Mouse (Mus musculus) kidney, postnatal 4 days (tissue): ENCODE measurements around the gene Ttc1.

Source experiments
- DNase-seq, 2 experiments: peaks; one replicate each; pipeline ENCODE4 v3.0.0; 2021; ENCODE audit warnings: mixed read lengths in 2 of 2

Gene Ttc1

GRCm38 (mm10) chr11:43747233-43748226 is at the start of gene Ttc1:
Gene Ttc1, minus strand, starts transcription at chr11:43748008.
- DNase-seq = peak; percentile 96 to 98

GRCm38 (mm10) chr11:43795992-43796391 is 48.2 kb upstream of the Ttc1 start:
- no peak for DNase-seq

- DNase-seq = no peak
Measured at GRCm38 (mm10) chr11:43790446-43790845, 42.6 kb upstream of the Ttc1 start.

- peak; percentile 86 for DNase-seq
Measured at GRCm38 (mm10) chr11:43783772-43784171, 36.0 kb upstream of the Ttc1 start.

- no peak for DNase-seq
Measured at GRCm38 (mm10) chr11:43783106-43783505, 35.3 kb upstream of the Ttc1 start.

- no peak for DNase-seq
Measured at GRCm38 (mm10) chr11:43779551-43779950, 31.7 kb upstream of the Ttc1 start.

- DNase-seq = no peak
Measured at GRCm38 (mm10) chr11:43776324-43776694, 28.5 kb upstream of the Ttc1 start.

GRCm38 (mm10) chr11:43775469-43776323 is 27.9 kb upstream of the Ttc1 start:
- DNase-seq = peak; percentile 62 to 72

GRCm38 (mm10) chr11:43773725-43774124 is 25.9 kb upstream of the Ttc1 start:
- DNase-seq = peak; percentile 70 to 82

- no peak for DNase-seq
Measured at GRCm38 (mm10) chr11:43770110-43770509, 22.3 kb upstream of the Ttc1 start.

GRCm38 (mm10) chr11:43767749-43768148 is 19.9 kb upstream of the Ttc1 start:
- DNase-seq = peak in 1 of 2 experiments; percentile 24

GRCm38 (mm10) chr11:43766922-43767648 is 19.3 kb upstream of the Ttc1 start:
- DNase-seq = peak; percentile 86 to 90

- DNase-seq = no peak
Measured at GRCm38 (mm10) chr11:43758436-43758835, 10.6 kb upstream of the Ttc1 start.

- no peak for DNase-seq
Measured at GRCm38 (mm10) chr11:43755411-43755810, 7.6 kb upstream of the Ttc1 start.

- no peak for DNase-seq
Measured at GRCm38 (mm10) chr11:43754568-43754967, 6.8 kb upstream of the Ttc1 start.

- DNase-seq = no peak
Measured at GRCm38 (mm10) chr11:43751542-43751941, 3.7 kb upstream of the Ttc1 start.

GRCm38 (mm10) chr11:43728737-43729301 is 19.0 kb downstream of the Ttc1 start:
- DNase-seq = peak in 1 of 2 experiments; percentile 19

GRCm38 (mm10) chr11:43727796-43728195 is 20.0 kb downstream of the Ttc1 start:
- peak in 1 of 2 experiments; percentile 18 for DNase-seq

GRCm38 (mm10) chr11:43723411-43723810 is 24.4 kb downstream of the Ttc1 start:
- no peak for DNase-seq

GRCm38 (mm10) chr11:43712178-43712577 is 35.6 kb downstream of the Ttc1 start:
- no peak for DNase-seq

GRCm38 (mm10) chr11:43708409-43708808 is 39.4 kb downstream of the Ttc1 start:
- no peak for DNase-seq

GRCm38 (mm10) chr11:43705751-43706150 is 42.1 kb downstream of the Ttc1 start:
- no peak for DNase-seq
